ENCODE assay signal across 13 mouse cellular contexts in genomic region chr11:67538557-67538956, GRCm38 (mm10).
DNase-seq lines count a peak whose midpoint lies in the region; ATAC-seq lines count a peak whose summit lies in the region.
"Had no signal": no experiment of that assay in that cellular context is flagged by ENCODE, and none has a peak within 500 bp of the region (broad histone marks: within the 10 kb centered on the region; RNA-seq: fewer than 3 reads in every experiment).

No protein-coding gene starts in this region.

- peak; percentile 42 for DNase-seq in gastrocnemius, postnatal 25 days
- no peak for DNase-seq in gastrocnemius, adult 8-10 months (ENCODE audit: low spot score in 2 of 2)
- peak; percentile 44 for DNase-seq in right cerebral cortex, postnatal 25 days
- no peak for DNase-seq in right cerebral cortex, postnatal 14 days
- DNase-seq in testis, postnatal 10 days (ENCODE audit: low spot score): no peak
- DNase-seq in cerebellum, adult 11-12 months: no peak
- DNase-seq: cerebellum, postnatal 36 days; gastrocnemius, postnatal 10 days; kidney, adult 2 months; right cerebral cortex, adult 18-20 months; thymus, postnatal 4 days had no signal

- ATAC-seq in megakaryocyte, adult 5-6 weeks (ENCODE audit: poor library complexity, severe bottlenecking): peak; percentile 50
- ATAC-seq: liver, embryonic 12.5 days had no signal

Comparison
In these comparisons a context has a peak if more than half of its experiments do, and no peak if none do; other contexts are left out.
1. DNase-seq: peak in gastrocnemius, postnatal 25 days (single experiment) and right cerebral cortex, postnatal 25 days (single experiment); none in gastrocnemius, adult 8-10 months (0 of 2), right cerebral cortex, postnatal 14 days (single experiment), testis, postnatal 10 days (single experiment) and cerebellum, adult 11-12 months (single experiment).